Mouse (Mus musculus): ENCODE measurements at regions not wholly inside any gene's neighbourhood (a gene's known extent, or its start where the extent isn't known, plus 50 kb on each side); places are given as distances from the start of the nearest gene placed in this dataset.

DNA sequence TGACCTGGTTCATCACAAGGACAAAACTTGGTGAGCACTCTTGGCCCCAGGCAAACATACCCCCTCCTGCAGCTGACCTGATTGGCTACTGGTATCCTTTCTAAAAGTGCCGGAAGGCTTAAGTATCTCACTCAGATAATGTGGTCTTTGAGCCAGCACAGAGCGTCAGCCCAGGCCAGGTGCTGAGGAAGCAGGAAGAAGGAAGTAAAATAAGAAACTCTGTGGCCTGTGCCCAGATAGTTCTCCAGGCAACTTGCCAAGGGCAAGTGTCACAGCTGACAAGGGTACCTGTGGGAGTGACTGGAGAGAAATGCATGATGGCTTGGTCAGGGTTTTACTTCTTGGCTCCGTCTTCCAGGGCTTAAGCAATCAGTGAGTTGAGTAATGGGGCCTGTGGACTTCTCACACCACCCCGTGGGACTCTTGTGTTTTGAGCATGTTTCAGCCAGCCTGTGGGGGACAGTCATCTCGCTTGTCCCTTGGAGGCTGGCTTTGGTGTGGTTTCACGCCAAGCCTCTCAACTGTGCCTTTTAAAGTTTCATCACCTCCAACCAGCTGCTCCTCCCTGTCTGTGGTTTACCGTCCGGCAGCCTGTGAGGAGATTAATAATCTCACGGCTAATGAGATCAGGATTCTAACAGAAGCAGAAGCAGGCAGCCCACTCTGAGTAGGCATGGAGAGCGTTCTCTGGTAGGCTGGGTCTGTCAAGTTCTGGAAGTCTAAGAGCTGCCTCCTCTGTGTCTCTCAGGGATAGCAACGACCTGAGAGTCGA lies 356.8 kb downstream of the Agtpbp1 start:
- peak; percentile 37 for DNase-seq (ENCODE audit: low spot score)

DNA sequence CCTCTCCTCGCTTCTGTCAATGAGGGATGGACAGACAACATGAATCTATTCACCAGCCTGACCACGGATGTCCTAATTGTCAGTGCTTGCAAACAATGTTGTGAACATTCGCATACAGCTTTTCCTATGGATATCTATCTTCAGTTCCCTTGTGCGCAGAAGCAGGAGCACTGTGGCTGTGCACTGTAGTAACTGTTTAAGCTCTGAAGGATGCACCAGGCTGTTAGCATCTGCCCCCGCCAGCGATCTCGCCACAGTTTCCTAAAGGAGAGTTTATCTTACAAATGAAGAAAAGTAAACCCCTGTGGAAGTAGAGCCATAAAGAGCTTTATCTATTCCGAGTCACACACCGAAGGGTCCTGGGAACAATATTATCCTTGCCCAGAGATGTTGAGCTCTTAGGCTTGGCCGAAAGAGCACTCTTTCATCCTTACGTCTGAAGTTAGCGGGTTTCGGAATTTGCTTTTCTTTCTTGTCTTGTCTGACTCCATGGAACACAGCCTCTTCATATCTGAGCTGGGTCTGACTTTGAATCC lies 357.4 kb downstream of the Agtpbp1 start:
- DNase-seq (ENCODE audit: low spot score), result no peak

DNA sequence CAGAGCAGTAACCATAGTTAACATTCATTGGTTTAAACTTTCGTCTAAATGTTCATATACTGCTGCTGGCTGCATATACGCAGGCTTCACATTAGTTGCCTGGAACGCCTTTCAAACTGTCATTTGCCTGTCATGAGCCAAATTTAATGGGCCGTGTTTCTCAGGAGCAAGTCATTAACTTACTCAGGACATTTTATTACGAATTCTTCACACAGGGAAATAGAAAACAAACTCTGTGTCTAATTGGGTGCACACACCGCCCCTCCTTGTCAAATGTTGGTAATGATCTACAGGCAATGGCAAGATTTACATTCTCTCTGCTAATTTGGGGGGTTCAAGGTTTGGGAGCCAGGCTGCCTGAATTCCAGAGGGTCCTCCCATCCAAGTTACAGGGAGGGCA lies 364.4 kb downstream of the Agtpbp1 start:
- no peak for DNase-seq (ENCODE audit: low spot score)

DNA sequence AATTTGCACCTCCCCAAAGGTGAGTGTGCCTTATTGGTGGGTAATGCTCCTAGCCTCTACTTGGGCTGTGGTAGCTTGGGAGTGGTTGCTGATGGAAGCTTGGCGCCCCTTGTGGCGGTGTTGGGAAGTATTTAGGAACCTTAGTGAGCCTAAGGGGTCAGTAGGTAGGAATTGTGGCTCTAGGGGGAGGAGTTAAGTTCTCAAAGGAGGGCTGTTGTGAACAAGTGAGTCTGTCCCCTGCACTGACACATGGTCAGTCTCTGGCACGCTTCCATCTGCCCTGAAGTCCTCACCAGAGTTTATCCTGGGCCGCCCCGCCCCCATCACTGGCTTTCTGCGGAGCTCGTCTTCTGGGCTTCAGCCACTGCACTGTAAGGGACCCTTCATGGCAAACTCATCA lies 364.9 kb downstream of the Agtpbp1 start:
- no peak for DNase-seq (ENCODE audit: low spot score)

DNA sequence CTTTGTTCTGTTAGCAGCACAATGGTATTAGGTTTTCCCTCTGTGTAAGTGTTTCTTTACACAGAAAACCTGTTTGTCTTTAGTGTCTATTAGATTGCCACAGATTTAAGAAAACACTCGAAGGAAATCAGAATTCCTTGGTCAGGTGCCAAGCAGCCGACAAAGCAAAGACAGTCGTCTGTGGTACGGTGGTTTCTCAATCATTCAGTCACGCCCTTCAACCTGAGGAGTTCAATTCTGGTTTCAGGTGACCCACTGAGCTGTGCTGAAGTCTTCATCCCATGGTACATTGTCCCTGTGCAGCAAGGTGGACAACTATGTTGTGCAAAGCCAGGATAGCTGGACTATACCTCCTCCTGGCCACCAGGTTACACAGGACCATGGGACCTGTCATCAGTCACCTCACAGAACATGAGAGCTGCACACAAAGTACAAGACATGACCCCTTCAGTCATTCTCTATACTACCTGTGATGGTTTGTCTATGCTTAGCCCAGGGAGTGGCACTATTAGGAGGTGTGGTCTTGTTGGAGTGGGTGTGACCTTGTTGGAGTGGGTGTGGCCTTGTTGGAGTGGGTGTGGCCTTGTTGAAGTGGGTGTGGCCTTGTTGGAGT lies 368.2 kb downstream of the Agtpbp1 start:
- no peak for DNase-seq (ENCODE audit: low spot score)

DNA sequence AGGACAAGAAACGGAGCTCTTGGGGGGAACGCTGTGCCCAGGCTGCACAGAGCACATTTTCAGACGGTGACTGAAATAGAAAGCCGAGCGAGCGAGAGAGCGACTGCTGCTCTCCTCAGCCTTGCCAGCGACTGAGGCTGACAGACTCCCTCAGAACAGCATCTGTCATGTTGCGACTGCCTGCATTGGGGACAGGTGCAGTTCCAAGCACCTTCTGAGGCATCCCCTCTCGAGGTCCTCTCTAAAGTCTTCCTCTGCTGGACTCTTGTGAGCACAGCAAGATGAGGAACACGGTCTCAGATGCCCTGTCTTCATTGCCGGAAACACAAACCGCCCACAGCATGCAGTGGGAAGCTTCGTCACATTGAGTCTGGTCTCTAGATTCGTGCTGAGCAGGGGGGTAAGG lies 372.7 kb downstream of the Agtpbp1 start:
- DNase-seq (ENCODE audit: low spot score), result no peak

DNA sequence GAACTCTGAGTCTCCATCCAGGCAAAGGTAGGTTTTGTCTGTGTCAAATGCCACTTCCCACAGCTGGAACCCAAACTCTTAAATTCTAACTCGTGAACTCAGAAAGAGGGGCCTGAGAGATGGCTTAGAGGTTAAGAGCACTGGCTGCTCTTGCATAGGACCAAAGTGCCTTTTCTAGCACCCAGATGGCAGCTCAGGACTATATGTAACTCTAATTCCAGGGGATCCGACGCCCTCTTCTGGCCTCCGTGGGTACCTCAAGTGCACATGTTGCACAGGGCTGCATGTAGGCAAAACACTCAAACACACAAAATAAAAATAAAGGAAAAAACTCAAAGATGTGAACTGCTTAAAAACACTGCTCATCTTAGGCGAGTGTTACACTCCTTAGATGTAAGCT lies 374.2 kb downstream of the Agtpbp1 start:
- DNase-seq (ENCODE audit: low spot score), result no peak

DNA sequence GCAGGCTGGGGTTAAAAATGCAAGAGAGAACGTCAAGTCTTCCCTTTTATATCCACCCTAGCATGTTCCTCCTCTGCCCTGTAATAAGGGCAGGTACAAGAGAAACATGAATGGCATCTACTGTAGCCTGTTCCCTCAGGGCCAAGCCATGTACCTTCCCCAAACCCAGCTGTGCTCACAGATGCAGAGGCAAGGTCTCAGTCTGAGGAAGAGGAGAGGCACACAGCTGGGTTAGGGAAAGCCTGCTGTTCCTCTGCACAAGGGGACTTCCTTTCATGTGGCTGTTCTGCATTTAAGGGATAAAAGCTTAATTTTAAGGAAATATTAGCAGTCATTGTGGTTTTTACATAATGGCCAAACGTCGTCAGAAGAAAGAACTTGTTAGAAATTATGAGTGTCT lies 378.8 kb downstream of the Agtpbp1 start:
- DNase-seq (ENCODE audit: low spot score), result no peak

DNA sequence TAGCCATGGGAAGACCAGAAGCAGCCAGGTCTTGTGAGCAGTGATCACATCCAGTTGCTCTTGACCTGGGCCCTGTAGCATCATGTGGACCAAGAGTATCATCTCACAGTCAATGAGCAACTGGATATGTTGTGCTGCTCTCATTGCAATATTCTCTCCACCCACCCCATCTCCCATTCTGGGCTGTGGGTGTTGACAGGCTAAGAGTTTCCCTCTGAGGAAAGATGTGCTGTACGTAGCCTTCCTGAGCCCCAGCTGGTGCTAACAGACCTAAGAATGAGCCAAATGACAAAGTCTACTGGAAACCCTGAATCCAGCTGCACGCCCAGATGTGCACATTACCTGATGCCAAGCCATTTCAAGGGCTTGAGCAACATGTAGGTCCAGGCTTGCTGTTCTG lies 380.5 kb downstream of the Agtpbp1 start:
- DNase-seq (ENCODE audit: low spot score), result no peak

DNA sequence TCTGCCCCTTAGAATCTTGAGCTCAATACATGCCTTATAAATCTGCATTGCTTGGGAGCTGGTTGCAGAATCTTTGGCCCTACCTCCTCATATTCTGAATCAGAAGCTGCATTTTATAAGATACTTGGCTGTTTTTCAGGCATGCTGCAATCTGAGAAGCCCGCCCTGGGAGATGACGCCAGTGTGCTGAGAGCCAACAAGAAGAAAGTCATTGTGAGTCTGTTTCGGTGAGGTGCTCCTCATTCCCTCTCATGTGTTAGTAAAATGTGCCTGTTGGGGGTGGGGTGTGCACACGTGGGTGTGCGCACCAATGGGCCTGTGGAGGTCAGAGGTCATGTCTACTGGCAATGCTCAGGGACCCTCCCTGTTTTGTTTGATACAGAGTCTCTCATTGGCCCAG lies 388.7 kb downstream of the Agtpbp1 start:
- no peak for DNase-seq (ENCODE audit: low spot score)

DNA sequence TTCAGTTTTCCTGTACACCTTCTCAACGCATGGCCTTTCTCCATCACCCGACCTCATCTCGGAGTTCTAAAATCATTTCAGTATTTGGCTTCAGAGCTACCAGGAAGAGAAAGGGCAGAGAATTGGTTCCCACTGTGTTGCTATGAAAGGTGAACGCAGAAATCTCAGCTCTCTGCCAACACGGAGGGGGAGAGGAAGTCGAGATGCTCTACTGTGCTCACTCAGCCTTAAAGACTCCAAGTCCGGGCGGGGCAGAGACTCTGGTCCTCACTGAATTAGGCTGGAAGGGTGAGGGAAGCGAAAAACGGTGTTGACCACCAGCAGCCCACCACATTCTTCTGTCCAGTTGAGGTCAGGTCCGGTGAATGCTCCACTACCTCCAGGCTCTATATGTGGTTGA lies 382.1 kb downstream of the Ntrk2 start:
- no peak for DNase-seq (ENCODE audit: low spot score)
